Mouse (Mus musculus) G1E (cell line): ENCODE data around the gene Kdelr1. TPM values are rescaled to one million over a fixed set of nuclear protein-coding genes. Genes with fewer than 3 reads are reported as not detected.

Experiments used
- ATAC-seq: 2 replicates; pipeline ENCODE4 v1.8.0; 2016; ENCODE audit warnings: mild to moderate bottlenecking; ENCODE audit not compliant: insufficient number of reproducible peaks, poor library complexity, low FRiP score, severe bottlenecking; ENCODE audit errors: extremely low read depth
- DNase-seq: peaks from one replicate; pipeline ENCODE4 v3.0.0; 2012; ENCODE audit warnings: low spot score
- H3K27me3 ChIP-seq: 2 replicates; pipeline ENCODE4 v1.6.1; 2012; ENCODE audit warnings: mild to moderate bottlenecking, low read length, inconsistent platforms; ENCODE audit not compliant: insufficient read depth
- H3K36me3 ChIP-seq: replicated peaks from 2 replicates; pipeline ENCODE3; 2012; ENCODE audit warnings: mild to moderate bottlenecking, inconsistent platforms
- H3K4me1 ChIP-seq: 2 replicates; pipeline ENCODE4 v1.6.1; 2012; ENCODE audit warnings: low read depth, low read length, inconsistent platforms, mixed read lengths; ENCODE audit not compliant: insufficient read depth
- H3K4me3 ChIP-seq: 2 replicates; pipeline ENCODE4 v1.5.1; 2012; ENCODE audit warnings: low read depth, mild to moderate bottlenecking, inconsistent platforms, low read length, moderate library complexity, mixed read lengths
- H3K9me3 ChIP-seq: replicated peaks from 2 replicates; pipeline ENCODE4 v1.6.1; 2012; ENCODE audit warnings: inconsistent platforms
- CTCF ChIP-seq: IDR thresholded peaks from 2 replicates; pipeline ENCODE4 v1.5.1; 2012; ENCODE audit warnings: low read depth, low read length, inconsistent platforms, mixed read lengths
- GATA1 ChIP-seq: IDR thresholded peaks from 2 replicates; pipeline ENCODE4 v1.6.1; 2012; ENCODE audit warnings: borderline replicate concordance, low read length, inconsistent platforms, mixed read lengths
- GATA2 ChIP-seq: IDR thresholded peaks from 2 replicates; pipeline ENCODE4 v1.6.1; 2012; ENCODE audit warnings: low read depth, low read length, inconsistent platforms, borderline replicate concordance
- POLR2AphosphoS5 ChIP-seq: IDR thresholded peaks from 2 replicates; pipeline ENCODE4 v1.6.1; 2012; ENCODE audit warnings: low read depth, low read length, inconsistent platforms; ENCODE audit not compliant: insufficient replicate concordance
- TAL1 ChIP-seq: conservative IDR thresholded peaks from 2 replicates; pipeline ENCODE4 v1.6.1; 2012; ENCODE audit warnings: low read depth, low read length, inconsistent platforms, mixed read lengths
- polyA plus RNA-seq: library from polyadenylated mRNA; stranded (reverse); fragments of >175 nt; gene quantifications from 2 replicates; pipeline ENCODE4 v1.2.3, GENCODE M21; 2012
- total RNA-seq, 2 experiments: library from RNA; stranded (forward) in 1 of 2; stranded (reverse) in 1 of 2; fragments of 200-1000 nt in 1 of 2; fragments of >200 nt in 1 of 2; fragmentation: Nextera tagmentation in 1 of 2; gene quantifications; 2 replicates each; pipeline ENCODE4 v1.2.3; 2014 to 2017

The Kdelr1 gene
- total and polyA plus RNA-seq, 3 experiments: 55.2 to 209 (median 135) TPM

DNA sequence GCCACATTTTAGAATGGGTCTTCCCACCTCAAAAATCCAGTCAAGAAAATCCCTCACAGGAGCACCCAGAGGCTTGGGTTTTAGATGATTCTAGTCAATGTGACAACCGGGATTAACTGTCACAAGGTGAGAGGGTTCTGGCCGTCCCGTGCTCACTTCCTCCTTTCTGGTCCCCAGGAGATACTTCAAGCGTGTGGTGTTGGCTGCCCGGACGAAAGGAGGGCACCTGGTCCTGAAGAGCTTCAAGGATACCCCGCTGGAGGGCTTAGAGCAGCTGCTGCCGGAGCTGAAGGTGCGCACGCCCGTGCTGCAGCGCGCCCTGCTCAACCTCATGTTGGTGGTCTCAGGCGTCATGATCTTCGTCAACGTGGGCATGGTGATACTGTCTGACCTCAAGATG, 36.6 kb downstream of the Kdelr1 start:
- no peak for TF ChIP-seq GATA2
- H3K27me3 ChIP-seq: no peaks in the 10 kb centered on the region
- peaks cover 70% of the 10 kb centered on the region for H3K36me3 ChIP-seq
- DNase-seq: no peak
- no peak for ATAC-seq
- H3K9me3 ChIP-seq: no peaks in the 10 kb centered on the region
- no peaks in the 10 kb centered on the region for H3K4me1 ChIP-seq
- no peak overlapping the region for H3K4me3 ChIP-seq

DNA sequence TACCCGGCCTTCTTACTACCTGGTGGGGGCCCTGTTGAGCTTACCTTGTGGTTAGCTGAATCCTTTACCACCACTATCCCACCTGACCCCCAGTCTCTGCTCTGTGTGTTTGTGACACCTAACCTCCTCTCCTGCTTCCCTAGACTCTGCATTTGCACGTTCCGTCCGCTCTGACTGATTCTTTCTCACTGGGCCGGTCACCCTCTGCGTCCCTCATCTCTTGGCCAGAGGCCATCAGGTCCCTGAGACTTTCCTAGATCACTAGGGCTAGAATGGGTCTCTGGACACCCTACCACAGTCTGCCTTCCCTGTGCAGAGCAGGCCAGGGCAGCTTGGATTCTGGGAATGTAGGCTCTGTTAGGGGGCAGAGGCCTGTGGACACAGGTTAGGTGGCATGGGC, 41.5 kb downstream of the Kdelr1 start:
- H3K9me3 ChIP-seq: no peaks in the 10 kb centered on the region
- H3K27me3 ChIP-seq: peaks cover 1% of the 10 kb centered on the region; the same call in 1 of the 2 replicates
- ATAC-seq (no peak), DNase-seq (no peak)
- no peaks in the 10 kb centered on the region for H3K4me1 ChIP-seq
- H3K36me3 ChIP-seq: peaks cover 58% of the 10 kb centered on the region
- TF ChIP-seq GATA2 (no peak), POLR2AphosphoS5 (no peak), CTCF (no peak), GATA1 (no peak), TAL1 (no peak)
- H3K4me3 ChIP-seq: no peak overlapping the region

DNA sequence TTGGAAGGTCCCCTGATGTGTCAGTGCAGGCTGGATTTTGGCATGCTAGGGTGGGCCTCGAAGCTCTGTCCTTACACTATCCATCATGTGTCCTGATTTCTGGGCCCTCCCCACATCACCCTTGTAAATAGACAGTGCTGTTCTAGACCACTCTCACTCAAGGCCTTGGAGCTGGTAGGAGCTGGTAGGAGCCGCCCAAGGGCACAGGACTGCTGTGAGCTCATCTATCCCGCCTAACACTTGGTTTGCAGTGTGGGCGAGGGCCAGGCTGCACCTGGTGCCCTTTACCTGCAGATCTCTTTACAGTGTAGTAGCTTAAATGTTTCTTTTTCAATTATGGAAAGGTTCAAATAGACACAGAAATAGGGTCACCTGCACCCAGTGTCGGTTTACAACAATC, 42.4 kb downstream of the Kdelr1 start:
- Histone ChIP-seq H3K9me3 (no peaks in the 10 kb centered on the region), H3K4me3 (no peak overlapping the region), H3K36me3 (peaks cover 48% of the 10 kb centered on the region), H3K27me3 (peaks cover 5% of the 10 kb centered on the region), H3K4me1 (no peaks in the 10 kb centered on the region)
- no peak for TF ChIP-seq GATA1
- no peak for TF ChIP-seq POLR2AphosphoS5
- no peak for TF ChIP-seq GATA2
- no peak for TF ChIP-seq TAL1
- TF ChIP-seq CTCF: no peak
- ATAC-seq (no peak), DNase-seq (no peak)

DNA sequence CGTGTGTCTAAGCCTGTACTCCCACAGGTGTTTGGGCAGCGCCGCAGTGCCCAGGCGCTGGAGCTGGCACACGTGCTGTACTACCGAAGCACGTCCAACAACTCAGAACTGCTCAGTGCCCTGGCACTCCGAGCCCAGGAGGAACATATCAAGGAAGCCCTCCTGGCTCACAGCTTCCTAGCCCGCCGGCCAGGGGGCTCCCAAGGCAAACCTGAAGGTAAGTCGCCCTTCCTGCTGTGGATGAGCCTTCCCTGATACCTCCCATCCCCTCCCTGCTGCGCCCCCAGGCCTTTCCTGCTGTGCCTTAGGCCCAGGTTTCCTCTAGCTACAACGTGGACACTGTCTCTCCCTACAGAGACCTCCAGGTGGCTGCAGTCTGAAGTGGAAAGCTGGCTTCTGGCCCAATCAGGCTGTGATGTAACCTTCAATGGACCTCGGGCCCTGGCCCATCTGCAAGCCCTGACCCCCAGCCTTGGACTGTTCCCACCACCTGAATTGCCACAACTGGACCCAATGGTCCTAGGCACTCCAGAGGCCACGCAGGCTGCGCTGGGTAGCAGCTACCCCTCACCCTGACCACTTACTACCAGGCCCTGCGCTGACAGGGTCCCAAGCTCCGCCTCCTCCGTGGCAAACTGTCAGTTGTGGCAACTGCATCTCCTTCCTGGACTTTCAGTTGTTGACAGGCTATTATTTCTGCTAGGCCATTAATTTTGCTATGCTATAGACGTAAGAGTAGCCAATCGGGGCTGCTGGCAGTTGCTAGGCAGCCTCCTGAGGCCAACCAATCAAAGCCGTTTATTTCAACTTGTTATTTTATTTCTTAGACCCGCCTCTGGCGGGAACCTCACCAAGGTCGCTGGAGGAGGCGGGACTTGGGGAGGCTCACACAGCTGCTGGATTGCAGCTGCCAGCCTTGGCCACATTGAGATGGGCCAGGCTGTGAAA, 43.8 kb downstream of the Kdelr1 start:
- Histone ChIP-seq H3K4me1 (peaks cover 12% of the 10 kb centered on the region), H3K9me3 (no peaks in the 10 kb centered on the region), H3K36me3 (peaks cover 37% of the 10 kb centered on the region), H3K4me3 (no peak overlapping the region), H3K27me3 (peaks cover 12% of the 10 kb centered on the region)
- no peak for ATAC-seq
- no peak for DNase-seq
- TF ChIP-seq GATA2: no peak
- no peak for TF ChIP-seq GATA1
- no peak for TF ChIP-seq CTCF
- TF ChIP-seq POLR2AphosphoS5: no peak
- no peak for TF ChIP-seq TAL1

DNA sequence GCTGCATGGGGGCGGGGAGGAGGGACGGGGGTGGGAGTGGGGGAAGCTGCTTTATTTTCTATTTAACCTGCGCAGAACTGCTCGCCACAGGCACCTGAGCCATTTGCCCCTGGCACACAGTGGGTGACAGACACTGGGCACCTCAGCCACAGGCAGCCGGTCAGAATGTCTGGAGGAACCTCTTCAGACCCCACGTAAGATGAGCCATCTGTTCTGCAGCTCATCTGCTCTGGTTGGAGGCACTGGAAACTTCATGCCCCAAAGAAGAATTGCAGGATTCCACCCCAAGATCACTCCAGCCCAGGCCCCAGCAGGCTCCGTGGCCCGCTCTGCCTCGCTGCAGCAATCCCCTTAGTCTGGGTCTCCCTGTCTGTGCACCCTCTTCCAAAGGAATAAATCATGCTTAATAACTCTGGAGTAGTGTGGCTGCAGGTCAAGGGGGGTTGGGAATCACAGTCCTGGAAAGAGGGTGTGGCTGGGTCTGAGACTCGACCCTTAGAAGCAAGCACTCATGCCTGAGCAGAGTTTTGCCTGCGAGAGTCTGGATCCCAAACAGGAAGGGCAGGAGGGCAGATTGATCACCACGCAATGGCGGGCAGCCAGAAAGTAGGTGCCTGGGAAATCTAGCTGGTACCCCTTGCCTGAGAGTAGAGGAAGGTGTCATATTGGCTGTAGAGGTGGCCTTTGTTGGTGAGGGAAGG, 44.6 kb downstream of the Kdelr1 start:
- Histone ChIP-seq H3K27me3 (peaks cover 12% of the 10 kb centered on the region), H3K4me1 (peaks cover 13% of the 10 kb centered on the region), H3K9me3 (no peaks in the 10 kb centered on the region), H3K4me3 (no peak overlapping the region), H3K36me3 (peaks cover 37% of the 10 kb centered on the region)
- TF ChIP-seq POLR2AphosphoS5: no peak
- TF ChIP-seq TAL1: no peak
- no peak for TF ChIP-seq CTCF
- no peak for TF ChIP-seq GATA2
- no peak for TF ChIP-seq GATA1
- DNase-seq (no peak), ATAC-seq (no peak)

DNA sequence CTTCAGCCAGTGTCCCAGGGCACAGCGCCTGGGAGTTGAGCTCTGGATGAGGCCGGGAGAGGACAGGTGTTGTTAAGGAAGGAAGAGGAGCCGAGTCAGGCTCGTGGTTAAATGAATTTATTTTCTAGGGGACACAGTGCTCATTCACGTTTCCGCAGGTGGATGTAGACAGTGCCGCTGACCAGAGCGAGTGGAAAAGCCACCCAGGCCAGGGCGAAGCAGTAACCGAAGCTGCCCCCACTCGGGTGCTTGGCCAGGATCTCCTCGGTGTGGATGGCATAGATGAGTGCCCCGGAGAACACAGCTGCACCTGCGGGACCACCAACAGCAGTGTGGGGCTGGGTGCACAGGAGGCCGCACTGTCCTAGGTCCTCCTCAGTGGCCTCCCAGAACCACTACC, 45.4 kb downstream of the Kdelr1 start:
- no peak for ATAC-seq

More for the DNA sequence above, 45.4 kb downstream of the Kdelr1 start:
- Histone ChIP-seq H3K27me3 (peaks cover 14% of the 10 kb centered on the region), H3K36me3 (peaks cover 36% of the 10 kb centered on the region), H3K9me3 (no peaks in the 10 kb centered on the region), H3K4me1 (peaks cover 15% of the 10 kb centered on the region), H3K4me3 (no peak overlapping the region)
- TF ChIP-seq POLR2AphosphoS5 (no peak), TAL1 (no peak), CTCF (no peak), GATA1 (no peak), GATA2 (no peak)
- DNase-seq: no peak
